Mouse (Mus musculus) left cerebral cortex, adult 2 months (tissue): ENCODE results near the gene Cryge. TPM values are rescaled to one million over a fixed set of nuclear protein-coding genes. Genes with fewer than 3 reads are reported as not detected.
"Not testable (repeated sequence)": the region's sequence is repeated elsewhere in the genome, so short reads cannot be mapped to it uniquely, and the experiment has no call there.

Experiments
- DNase-seq, 2 experiments: peaks; one replicate each; pipeline ENCODE4 v3.0.0; 2021 to 2022; ENCODE audit warnings: low spot score in 2 of 2, mixed read lengths in 1 of 2; ENCODE audit errors: extremely low spot score in 1 of 2
- H3K27ac ChIP-seq: fragments of 200-600 bp; 2 replicates; pipeline ENCODE4 v1.8.1; 2022
- H3K4me3 ChIP-seq: fragments of 200-600 bp; 2 replicates; pipeline ENCODE4 v1.8.1; 2022
- CTCF ChIP-seq: fragments of 200-600 bp; IDR thresholded peaks from 2 replicates; pipeline ENCODE4 v1.8.1; 2022; ENCODE audit warnings: antibody characterized with exemption, mild to moderate bottlenecking, moderate library complexity
- intact Hi-C: fragments of 180-260 bp; cut with DNase I; formaldehyde crosslinking; loops from one replicate; pipeline ENCODE4 v1.15.1; 2025
- long read RNA-seq, 2 experiments: library from polyadenylated mRNA; stranded (forward); transcript quantifications; one replicate each; pipeline ENCODE4 v2.0.0; 2021; ENCODE audit warnings: borderline mapping rate in 2 of 2
- total RNA-seq, 2 experiments: library from RNA; stranded (reverse); gene quantifications; 2 replicates each; pipeline ENCODE4 v1.2.3; 2021

The Cryge gene
- not detected for total RNA-seq
- long read RNA-seq, experiment 1 = 0 reads
- long read RNA-seq, experiment 2 = 0 reads

DNA sequence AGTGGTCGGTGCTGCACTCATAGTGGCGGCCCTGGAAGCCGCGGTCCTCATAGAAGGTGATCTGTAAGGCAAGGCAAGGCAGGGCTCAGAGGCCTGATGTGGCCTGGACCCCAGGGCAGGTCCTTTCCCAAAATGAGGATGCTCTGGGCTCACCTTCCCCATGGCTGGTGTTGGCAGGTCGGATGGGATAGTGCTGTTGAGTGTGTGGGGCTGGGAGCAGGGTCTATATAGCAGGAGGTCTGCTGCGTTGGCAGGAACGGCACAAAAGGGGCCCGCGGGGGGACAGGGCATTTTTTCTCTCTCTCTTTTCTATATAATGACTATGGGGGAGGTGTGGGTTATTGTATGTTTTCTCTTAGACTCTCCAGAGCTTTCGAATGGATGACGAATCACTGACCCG, at the start of gene Cryge:
Cryge (minus strand) TSS at position 198 of the 400 bp plus-strand sequence.
- intact Hi-C loops, DNase-seq, H3K27ac ChIP-seq, H3K4me3 ChIP-seq: not testable (repeated sequence)

- no peak for DNase-seq
- no peak for TF ChIP-seq CTCF
- H3K27ac ChIP-seq = no peak overlapping the region
- no peak overlapping the region for H3K4me3 ChIP-seq
- intact Hi-C loops = no loop called here
Measured at GRCm38 (mm10) chr1:65096953-65097352, 46.0 kb upstream of the Cryge start.

- DNase-seq = no peak
- no peak overlapping the region for H3K27ac ChIP-seq
- TF ChIP-seq CTCF = no peak
- H3K4me3 ChIP-seq = no peak overlapping the region
- intact Hi-C loops = no loop called here
Measured at GRCm38 (mm10) chr1:65091566-65091965, 40.6 kb upstream of the Cryge start.

DNA sequence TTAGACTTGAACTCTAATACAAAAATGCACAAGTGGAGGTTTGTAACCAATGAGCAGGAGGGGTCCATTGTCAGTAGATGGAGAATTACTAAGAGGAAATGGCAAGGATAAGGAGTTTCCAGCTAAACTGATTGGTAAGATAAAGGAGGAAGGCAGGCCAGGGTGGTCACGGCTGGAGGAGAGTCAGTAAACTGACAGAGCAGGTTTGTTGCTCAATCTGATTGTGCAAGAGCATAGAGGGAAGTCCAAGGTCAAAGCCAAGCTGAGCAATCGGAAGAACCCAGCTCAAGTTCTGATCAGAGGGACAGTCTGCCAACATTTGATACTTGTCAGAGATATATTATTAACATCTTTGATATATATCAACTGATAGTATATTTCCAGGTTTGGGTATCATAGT, 39.4 kb upstream of the Cryge start:
- intact Hi-C loops = no loop called here
- no peak for TF ChIP-seq CTCF
- H3K4me3 ChIP-seq = no peak overlapping the region
- H3K27ac ChIP-seq = no peak overlapping the region
- DNase-seq = no peak

- intact Hi-C loops = no loop called here
- Histone ChIP-seq H3K27ac (no peak overlapping the region), H3K4me3 (no peak overlapping the region)
- no peak for TF ChIP-seq CTCF
- no peak for DNase-seq
Measured at GRCm38 (mm10) chr1:65088567-65089356, 37.8 kb upstream of the Cryge start.

DNA sequence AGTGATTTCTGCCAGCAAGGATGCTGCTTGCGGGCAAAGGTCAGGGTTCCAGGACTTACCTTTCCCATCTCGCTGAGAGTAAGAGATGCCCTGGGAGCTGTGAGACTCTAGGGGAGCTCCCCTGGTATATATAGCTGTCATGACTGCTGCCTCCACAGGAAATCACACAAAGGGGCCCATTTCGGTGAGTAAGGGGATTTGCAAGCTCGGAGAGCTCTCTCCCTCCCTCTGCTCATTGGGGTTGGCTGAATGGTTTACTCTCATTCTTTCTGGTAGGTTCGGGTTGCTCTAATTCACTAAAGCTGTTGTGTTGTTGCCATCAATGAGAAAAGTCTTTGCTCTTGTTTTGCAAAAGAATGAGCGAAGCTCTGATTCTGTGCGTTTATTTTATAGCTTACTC, 31.2 kb upstream of the Cryge start, which contains the start of gene Crygb:
Crygb (minus strand) TSS at position 101 of the 400 bp plus-strand sequence.
- no peak for TF ChIP-seq CTCF
- intact Hi-C loops = no loop called here
- Histone ChIP-seq H3K27ac (no peak within 1 kb of the TSS), H3K4me3 (no peak within 1 kb of the TSS)
- DNase-seq = no peak

- H3K27ac ChIP-seq = no peak overlapping the region
- intact Hi-C loops = loop anchor here (2.0 to 10.0 kb wide), 2 partner anchors 29 to 1421 kb away; no protein-coding TSS in a partner anchor
- no peak for DNase-seq
- no peak overlapping the region for H3K4me3 ChIP-seq
- TF ChIP-seq CTCF = peak; percentile 52
Measured at GRCm38 (mm10) chr1:65075607-65076006, 24.7 kb upstream of the Cryge start.

DNA sequence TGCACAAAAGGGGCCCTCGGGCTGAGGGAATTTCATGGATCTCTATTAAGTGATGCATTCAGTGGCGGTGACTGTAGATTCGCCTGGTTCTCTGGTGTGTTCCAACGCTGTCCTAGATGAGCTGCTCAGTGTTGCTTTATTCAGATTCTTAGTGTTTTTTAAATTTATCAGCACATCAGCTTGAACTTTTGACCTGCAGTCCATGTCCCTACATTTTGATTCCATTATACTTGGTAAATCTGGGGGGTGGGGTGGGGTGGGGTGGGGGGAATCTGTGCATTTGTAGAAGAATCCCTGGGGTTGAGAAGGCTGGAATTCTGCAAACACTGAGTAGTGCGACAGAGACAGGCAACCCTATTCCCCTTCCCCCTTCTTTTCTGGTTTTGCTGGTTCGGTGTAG, 22.6 kb upstream of the Cryge start, which contains the start of gene Crygc:
Crygc (minus strand) TSS at position 101 of the 400 bp plus-strand sequence.
- no peak for TF ChIP-seq CTCF
- intact Hi-C loops = loop anchor here (10.0 kb wide), 1 partner anchor 1419 kb away; no protein-coding TSS in a partner anchor
- Histone ChIP-seq H3K4me3 (no peak within 1 kb of the TSS), H3K27ac (no peak within 1 kb of the TSS)
- no peak for DNase-seq

DNA sequence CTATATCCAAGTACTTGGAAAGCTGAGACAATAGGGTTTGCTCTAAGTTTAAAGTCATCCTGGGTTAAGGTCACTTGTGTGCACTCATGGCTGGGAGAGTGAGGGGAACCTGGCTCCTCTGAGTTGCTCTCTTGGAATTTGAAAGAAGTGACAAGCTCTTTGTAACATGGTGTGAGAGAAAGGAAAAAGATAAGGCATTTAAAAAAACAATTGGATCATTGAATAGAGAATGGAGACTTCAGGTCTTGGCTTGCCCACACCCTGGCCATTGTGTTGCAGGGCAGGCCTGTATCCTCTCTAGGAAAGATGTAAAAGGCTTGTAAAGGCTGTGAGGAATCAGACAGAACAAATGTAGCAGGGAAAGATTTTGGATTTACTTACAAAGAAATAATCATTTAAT, 16.9 kb upstream of the Cryge start:
- no peak for TF ChIP-seq CTCF
- intact Hi-C loops = no loop called here
- Histone ChIP-seq H3K4me3 (no peak overlapping the region), H3K27ac (no peak overlapping the region)
- no peak for DNase-seq

GRCm38 (mm10) chr1:65064201-65064600, 13.3 kb upstream of the Cryge start:
- no peak for TF ChIP-seq CTCF
- no peak for DNase-seq
- intact Hi-C loops = no loop called here

GRCm38 (mm10) chr1:65063352-65063751, 12.4 kb upstream of the Cryge start, which contains the start of gene Crygd:
Gene Crygd, minus strand, starts transcription at chr1:65063452.
- DNase-seq = no peak
- intact Hi-C loops = no loop called here
- no peak within 1 kb of the TSS for H3K27ac ChIP-seq

More at GRCm38 (mm10) chr1:65064201-65064600, 13.3 kb upstream of the Cryge start:
- Histone ChIP-seq H3K4me3 (no peak overlapping the region), H3K27ac (no peak overlapping the region)

DNA sequence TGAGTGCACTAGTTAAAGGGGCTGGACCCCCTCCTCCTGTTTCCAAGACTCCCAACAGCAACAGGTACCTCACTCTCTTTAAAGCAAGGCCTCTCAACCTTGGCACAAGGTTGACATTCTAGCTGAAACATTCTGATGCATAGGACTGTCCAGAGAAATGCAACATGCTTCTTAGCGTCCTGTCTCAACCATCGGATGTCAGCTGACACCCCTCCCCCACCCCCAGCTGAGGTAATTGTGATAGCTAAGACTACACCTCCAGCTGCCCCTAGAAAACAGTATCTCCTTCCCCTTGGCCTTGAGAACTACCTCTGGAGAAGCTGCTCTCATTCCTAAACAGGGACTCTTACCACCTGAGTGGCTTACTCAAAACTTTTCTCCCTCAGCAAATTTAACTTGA, 1.2 kb upstream of the Cryge start:
- Histone ChIP-seq H3K4me3 (no peak overlapping the region), H3K27ac (no peak overlapping the region)
- no peak for DNase-seq
- intact Hi-C loops = no loop called here
- TF ChIP-seq CTCF = no peak

More at GRCm38 (mm10) chr1:65063352-65063751, 12.4 kb upstream of the Cryge start, which contains the start of gene Crygd:
- TF ChIP-seq CTCF = no peak
- H3K4me3 ChIP-seq = no peak within 1 kb of the TSS
